Mouse (Mus musculus) adrenal gland, postnatal 14 days (tissue): ENCODE data around the gene Hcfc2. TPM values are rescaled to one million over a fixed set of nuclear protein-coding genes. Genes with fewer than 3 reads are reported as not detected.

Source experiments
- DNase-seq: peaks from one replicate; pipeline ENCODE4 v3.0.0; 2021; ENCODE audit warnings: mixed read lengths
- total RNA-seq: library from RNA; stranded (reverse); gene quantifications from 2 replicates; pipeline ENCODE4 v1.2.3, GENCODE M21; 2021

Hcfc2 gene
- total RNA-seq, 1 experiment from 2014 or later: 30.5 TPM

- DNase-seq: no peak
Measured at GRCm38 (mm10) chr10:82774841-82775240, 78.9 kb downstream of the Hcfc2 start.

GRCm38 (mm10) chr10:82777075-82777474 is 81.1 kb downstream of the Hcfc2 start:
- no peak for DNase-seq

GRCm38 (mm10) chr10:82777886-82778285 is 81.9 kb downstream of the Hcfc2 start:
- no peak for DNase-seq

GRCm38 (mm10) chr10:82778791-82779549 is 83.0 kb downstream of the Hcfc2 start:
- no peak for DNase-seq

- no peak for DNase-seq
Measured at GRCm38 (mm10) chr10:82779831-82780230, 83.9 kb downstream of the Hcfc2 start.

DNA sequence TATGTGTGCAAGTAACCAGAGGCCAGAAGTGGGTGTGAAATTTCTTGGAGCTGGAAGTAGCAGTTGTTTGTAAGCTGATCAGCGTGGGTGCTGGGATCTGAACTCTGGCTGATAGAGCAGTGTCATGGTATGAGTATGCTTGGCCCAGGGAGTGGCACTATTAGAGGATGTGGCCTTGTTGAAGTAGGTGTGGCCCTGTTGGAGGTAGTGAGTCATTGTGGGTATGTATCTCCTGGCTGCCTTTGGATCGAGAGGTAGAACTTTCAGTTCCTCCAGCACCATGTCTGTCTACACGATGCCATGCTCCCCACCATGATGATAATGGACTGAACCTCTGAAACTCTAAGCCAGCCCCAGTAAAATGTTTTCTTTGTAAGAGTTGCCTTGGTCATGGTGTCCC is 84.4 kb downstream of the Hcfc2 start:
- no peak for DNase-seq

GRCm38 (mm10) chr10:82780816-82781215 is 84.9 kb downstream of the Hcfc2 start:
- DNase-seq: no peak

DNA sequence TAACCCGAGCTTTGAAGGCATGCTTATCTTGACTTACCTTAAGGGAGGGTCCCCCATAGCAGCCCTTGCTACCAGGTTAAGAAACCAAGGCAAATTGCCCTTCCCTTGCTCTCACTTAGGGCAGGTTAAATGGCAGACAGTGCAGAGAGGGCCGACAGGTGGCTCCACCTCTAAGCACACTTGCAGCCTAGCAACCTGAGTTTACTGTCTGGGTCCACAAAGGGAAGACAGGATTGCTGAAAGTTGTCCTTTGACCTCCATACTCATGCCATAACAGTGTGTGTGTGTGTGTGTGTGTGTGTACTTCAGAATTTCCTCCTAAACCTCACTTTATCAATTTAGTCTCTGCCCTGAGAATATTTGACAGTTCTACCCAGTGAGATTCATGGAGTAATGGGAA is 86.5 kb downstream of the Hcfc2 start:
- DNase-seq: no peak

GRCm38 (mm10) chr10:82789181-82789580 is 93.2 kb downstream of the Hcfc2 start:
- no peak for DNase-seq

DNA sequence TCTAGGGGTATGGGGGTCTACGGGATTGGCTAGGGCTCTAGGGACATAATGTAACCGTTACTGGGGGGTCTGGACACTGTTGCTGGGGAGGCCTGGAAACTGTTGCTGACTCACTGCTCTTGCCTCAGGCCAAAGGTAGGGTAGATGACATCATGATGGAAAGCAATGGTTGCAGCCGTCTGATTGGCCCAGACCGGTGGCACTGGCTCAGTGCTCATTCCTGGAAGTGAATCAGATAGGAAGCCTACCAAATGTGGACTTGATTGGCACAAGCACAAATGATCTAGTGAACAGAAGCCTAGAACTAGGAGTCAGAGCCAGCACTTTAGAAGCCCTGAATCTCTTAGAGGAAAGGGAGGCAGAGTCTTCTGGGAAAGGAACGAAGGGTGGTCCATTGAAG is 94.5 kb downstream of the Hcfc2 start:
- no peak for DNase-seq

- no peak for DNase-seq
Measured at GRCm38 (mm10) chr10:82791713-82792112, 95.8 kb downstream of the Hcfc2 start.

Other genes starting within 250 kb of the Hcfc2 start
- gene Gm1553, start 203.5 kb upstream of the Hcfc2 start, total RNA-seq: not detected in 2 replicates
- 39.5 and 42.9 TPM in 2 replicates for gene 1190007I07Rik, start 72.9 kb upstream of the Hcfc2 start, total RNA-seq
- gene Tdg, start 66.3 kb upstream of the Hcfc2 start, total RNA-seq: 31.5 and 38.6 TPM in 2 replicates
- 2.3 and 2.8 TPM in 2 replicates for gene Glt8d2, start 5.5 kb upstream of the Hcfc2 start, total RNA-seq
- 20.3 and 25.2 TPM in 2 replicates for gene Nfyb, start 68.0 kb downstream of the Hcfc2 start, total RNA-seq
- gene Txnrd1, start 137.8 kb downstream of the Hcfc2 start, total RNA-seq: 106 and 115 TPM in 2 replicates
- gene Eid3, start 170.5 kb downstream of the Hcfc2 start, total RNA-seq: 2.3 and 3.0 TPM in 2 replicates